ENCODE assay signal across 25 mouse cellular contexts in the genomic region with DNA sequence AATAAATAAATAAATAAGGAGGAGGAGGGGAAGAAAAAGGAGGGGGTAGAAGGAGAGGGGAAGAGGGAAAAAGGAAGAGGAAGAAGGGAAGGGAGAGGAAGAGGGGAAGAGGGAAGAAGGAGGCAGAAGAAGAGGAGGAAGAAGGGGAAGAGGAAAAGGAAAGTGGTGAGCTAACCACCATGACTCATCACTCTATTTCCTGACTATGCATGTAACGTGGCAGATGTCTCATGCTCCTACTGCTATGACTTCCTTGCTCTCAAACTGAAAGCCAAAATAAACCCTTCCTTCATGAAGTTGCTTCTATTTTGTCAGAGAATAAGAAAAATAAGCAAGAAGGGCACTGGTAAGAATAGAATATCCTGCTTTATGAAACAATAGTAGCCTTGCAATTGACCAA.
DNase-seq lines count a peak whose midpoint lies in the region; ATAC-seq and TF ChIP-seq lines count a peak whose summit lies in the region.
"Had no signal": no experiment of that assay in that cellular context is flagged by ENCODE, and none has a peak within 500 bp of the region (broad histone marks: within the 10 kb centered on the region; RNA-seq: fewer than 3 reads in every experiment).

No protein-coding gene starts in this region.

- TF ChIP-seq POLR2A in CH12.LX (IDR thresholded peaks at IDR 0.05; ENCODE audit: low read depth, low read length): no peak

- H3K4me2 ChIP-seq in CH12.LX (ENCODE audit: insufficient read depth, low read depth, poor library complexity, severe bottlenecking): peak overlapping the region; percentile 22; the same call in 1 of the 2 replicates
- H3K4me2 ChIP-seq: embryonic facial prominence, embryonic 13.5 days; embryonic facial prominence, embryonic 15.5 days; forebrain, embryonic 12.5 days had no signal

- H3K27ac ChIP-seq in CH12.LX (ENCODE audit: insufficient read depth, low read depth): no peak overlapping the region
- H3K27ac ChIP-seq: embryonic facial prominence, embryonic 13.5 days; embryonic facial prominence, embryonic 15.5 days; forebrain, embryonic 10.5 days; forebrain, embryonic 12.5 days had no signal

- no peak for TF ChIP-seq CTCF in CH12.LX (conservative IDR thresholded peaks at IDR 0.05 in 1 of 2, IDR thresholded peaks at IDR 0.05 in 1 of 2; ENCODE audit: low read depth in 2 of 2, low read length in 2 of 2)

- H3K4me1 ChIP-seq in CH12.LX (ENCODE audit: control insufficient read depth in 1 of 2, insufficient read depth in 2 of 2): peaks cover 5 to 6% of the 10 kb centered on the region in 2 experiments; a peak in 2 of 4 replicates
- H3K4me1 ChIP-seq: embryonic facial prominence, embryonic 13.5 days; embryonic facial prominence, embryonic 15.5 days; forebrain, embryonic 10.5 days; forebrain, embryonic 12.5 days had no signal

- ATAC-seq in frontal cortex, adult (ENCODE audit: low TSS enrichment): peak; percentile 77
- ATAC-seq: activated CD4-positive, CD25-positive, alpha-beta regulatory T cell, adult 4 months; forebrain, embryonic 14.5 days; forebrain, embryonic 16.5 days; Patski had no signal

- H3K79me2 ChIP-seq in CH12.LX (replicated peaks; ENCODE audit: control insufficient read depth, extremely low read depth, insufficient read depth, poor library complexity, severe bottlenecking): no peaks in the 10 kb centered on the region

- in situ Hi-C loops in CH12.LX (cut with MboI; ENCODE audit: low pct_ligation_motif_present, low pct_unique_long_range_greater_than_20kb, low sequenced_read_pairs): no loop called here

- H3K9me3 ChIP-seq in CH12.LX (replicated peaks; ENCODE audit: low read length): no peaks in the 10 kb centered on the region
- H3K9me3 ChIP-seq: embryonic facial prominence, embryonic 13.5 days; embryonic facial prominence, embryonic 15.5 days; forebrain, embryonic 10.5 days; forebrain, embryonic 12.5 days; G1E had no signal

- no peak overlapping the region for H3K9ac ChIP-seq in CH12.LX (ENCODE audit: insufficient read depth, low read depth)
- H3K9ac ChIP-seq: embryonic facial prominence, embryonic 13.5 days; embryonic facial prominence, embryonic 15.5 days; forebrain, embryonic 12.5 days had no signal

- TF ChIP-seq RAD21 in CH12.LX (IDR thresholded peaks at IDR 0.05; ENCODE audit: low read depth, low read length): no peak

- DNase-seq in frontal cortex, postnatal 25 days (ENCODE audit: low spot score in 2 of 2): no peak
- DNase-seq in CH12.LX (ENCODE audit: extremely low read depth): peak; percentile 33
- DNase-seq in spleen, adult 18-20 months: no peak
- no peak for DNase-seq in layer of hippocampus, postnatal 14 days (ENCODE audit: low spot score in 2 of 2)
- DNase-seq: adrenal gland, adult 8-10 months; adrenal gland, postnatal 14 days; adrenal gland, postnatal 36 days; cerebellum, adult 11 months; cerebellum, adult 18-20 months; cerebellum, adult 8-10 months; cerebellum, adult 9-11 months; cerebellum, postnatal 14 days; cerebellum, postnatal 36 days; embryo, embryonic 11 days had no signal

- H3K4me3 ChIP-seq in CH12.LX (replicated peaks in 1 of 3; ENCODE audit: low read depth in 2 of 3, low read length in 2 of 3, poor library complexity in 1 of 3): no peak overlapping the region
- H3K4me3 ChIP-seq: embryonic facial prominence, embryonic 13.5 days; embryonic facial prominence, embryonic 15.5 days; erythroblast, embryonic 14.5 days; forebrain, embryonic 10.5 days; forebrain, embryonic 12.5 days had no signal

- dilution Hi-C loops in CH12.LX (cut with MboI; ENCODE audit: extremely low pct_ligation_motif_present, extremely low pct_unique_long_range_greater_than_20kb, low sequenced_read_pairs): no loop called here

- H3K27me3 ChIP-seq in CH12.LX (replicated peaks): no peaks in the 10 kb centered on the region
- H3K27me3 ChIP-seq: embryonic facial prominence, embryonic 13.5 days; embryonic facial prominence, embryonic 15.5 days; forebrain, embryonic 12.5 days; Patski had no signal

- no peaks in the 10 kb centered on the region for H3K36me3 ChIP-seq in CH12.LX (replicated peaks in 1 of 2; ENCODE audit: control insufficient read depth in 1 of 2, insufficient read depth in 1 of 2, low read length in 1 of 2)
- H3K36me3 ChIP-seq: embryonic facial prominence, embryonic 13.5 days; embryonic facial prominence, embryonic 15.5 days; forebrain, embryonic 10.5 days; forebrain, embryonic 12.5 days; G1E had no signal

- peak; percentile 71 for TF ChIP-seq EP300 in CH12.LX (IDR thresholded peaks at IDR 0.05; ENCODE audit: low read length)

TF ChIP-seq in CH12.LX, 34 proteins besides CTCF, POLR2A, EP300 and RAD21:
- TF ChIP-seq BHLHE40 (IDR thresholded peaks at IDR 0.05; ENCODE audit: low read depth, low read length) (peak; percentile 40; the same call in 1 of the 2 replicates), MAFK (IDR thresholded peaks at IDR 0.05; ENCODE audit: insufficient replicate concordance, low read length) (peak; percentile 54; the same call in 1 of the 2 replicates), GABPA (IDR thresholded peaks at IDR 0.05; ENCODE audit: insufficient replicate concordance, low read depth, low read length) (no peak), JUN (IDR thresholded peaks at IDR 0.05; ENCODE audit: insufficient read depth, low read depth, low read length) (peak; percentile 70), JUND (conservative IDR thresholded peaks at IDR 0.05; ENCODE audit: low read depth, low read length) (peak; percentile 70)
